In the genomic region with DNA sequence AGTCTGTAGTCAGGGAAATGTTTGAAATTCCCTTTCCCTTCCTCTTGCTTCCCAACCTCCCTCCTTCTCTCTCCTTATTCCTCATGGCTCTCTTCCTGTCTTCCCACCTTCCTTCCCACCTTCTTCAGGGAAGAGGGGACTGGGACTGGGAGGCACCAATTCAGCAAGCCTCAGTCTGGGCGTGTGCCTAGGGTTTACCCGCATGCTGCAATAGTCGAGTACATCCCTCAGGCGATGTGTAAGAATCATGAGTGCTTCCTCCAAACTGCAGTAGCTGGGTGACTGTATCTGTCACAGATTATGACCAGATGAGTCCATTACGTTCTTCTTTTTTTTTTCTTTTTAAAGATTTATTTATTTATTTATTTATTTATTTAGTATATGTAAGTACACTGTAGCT, we compare ENCODE assay signal across 16 mouse cellular contexts. TPM values are rescaled to one million over a fixed set of nuclear protein-coding genes. Genes with fewer than 3 reads are reported as not detected.
DNase-seq lines count a peak whose midpoint lies in the region; ATAC-seq and TF ChIP-seq lines count a peak whose summit lies in the region.
"Had no signal": no experiment of that assay in that cellular context is flagged by ENCODE, and none has a peak within 500 bp of the region (broad histone marks: within the 10 kb centered on the region; RNA-seq: fewer than 3 reads in every experiment).

No protein-coding gene starts in this region.

- no peaks in the 10 kb centered on the region for H3K36me3 ChIP-seq in lung, postnatal 0 days (ENCODE audit: insufficient read depth, low read length)
- H3K36me3 ChIP-seq in liver, embryonic 16.5 days (ENCODE audit: control insufficient read depth, insufficient read depth): no peaks in the 10 kb centered on the region
- no peaks in the 10 kb centered on the region for H3K36me3 ChIP-seq in kidney, embryonic 16.5 days (ENCODE audit: insufficient read depth, low read length)
- H3K36me3 ChIP-seq: embryonic facial prominence, embryonic 12.5 days; limb, embryonic 13.5 days had no signal

- H3K4me1 ChIP-seq in lung, postnatal 0 days (ENCODE audit: insufficient read depth, low read depth, low read length): peaks cover 7% of the 10 kb centered on the region; the same call in 1 of the 2 replicates
- peaks cover 3% of the 10 kb centered on the region; the same call in 1 of the 2 replicates for H3K4me1 ChIP-seq in lung, adult 2 months (ENCODE audit: control insufficient read depth, insufficient read depth, low read length)
- peaks cover 13% of the 10 kb centered on the region; the same call in 1 of the 2 replicates for H3K4me1 ChIP-seq in bone marrow, adult 2 months (ENCODE audit: control insufficient read depth, insufficient read depth, low read length)
- peaks cover 56% of the 10 kb centered on the region for H3K4me1 ChIP-seq in liver, embryonic 16.5 days (ENCODE audit: control insufficient read depth, low read depth, low read length)
- peaks cover 53% of the 10 kb centered on the region for H3K4me1 ChIP-seq in kidney, embryonic 16.5 days (ENCODE audit: insufficient read depth, low read length)

- no peaks in the 10 kb centered on the region for H3K27me3 ChIP-seq in lung, postnatal 0 days (replicated peaks; ENCODE audit: insufficient read depth, low read length)
- H3K27me3 ChIP-seq in liver, embryonic 16.5 days (ENCODE audit: control insufficient read depth, insufficient read depth, low read depth, low read length): no peaks in the 10 kb centered on the region
- no peaks in the 10 kb centered on the region for H3K27me3 ChIP-seq in kidney, embryonic 16.5 days (ENCODE audit: insufficient read depth, low read length)
- H3K27me3 ChIP-seq: embryonic facial prominence, embryonic 12.5 days had no signal

- 66% methylated on average over 5 of the region's 5 CpGs for WGBS in lung, postnatal 0 days
- 67% methylated on average over 5 of the region's 5 CpGs for WGBS in lung, adult 2 months
- WGBS in bone marrow, adult 2 months: 22% methylated on average over 5 of the region's 5 CpGs
- WGBS in liver, embryonic 16.5 days (ENCODE audit: insufficient replicate concordance): 50% methylated on average over 5 of the region's 5 CpGs
- 88% methylated on average over 5 of the region's 5 CpGs for WGBS in kidney, embryonic 16.5 days

- TF ChIP-seq EP300 in lung, postnatal 0 days (IDR thresholded peaks at IDR 0.05): no peak

- no peak for TF ChIP-seq POLR2A in lung, adult 2 months (IDR thresholded peaks at IDR 0.05; ENCODE audit: borderline replicate concordance, extremely low read depth, low read depth, low read length)
- TF ChIP-seq POLR2A in bone marrow, adult 2 months (IDR thresholded peaks at IDR 0.05; ENCODE audit: borderline replicate concordance, control insufficient read depth, low read depth, low read length): no peak

- H3K9me3 ChIP-seq in lung, postnatal 0 days (ENCODE audit: low read length): no peaks in the 10 kb centered on the region
- no peaks in the 10 kb centered on the region for H3K9me3 ChIP-seq in liver, embryonic 16.5 days (replicated peaks; ENCODE audit: control insufficient read depth, low read length)
- H3K9me3 ChIP-seq in kidney, embryonic 16.5 days (ENCODE audit: low read length): no peaks in the 10 kb centered on the region
- H3K9me3 ChIP-seq: embryonic facial prominence, embryonic 12.5 days; limb, embryonic 13.5 days had no signal

- ATAC-seq in lung, postnatal 0 days: no peak
- ATAC-seq in liver, embryonic 16.5 days (ENCODE audit: low read depth): no peak
- ATAC-seq in neutrophil, adult 5-6 weeks (ENCODE audit: extremely low read depth, insufficient number of reproducible peaks, low FRiP score, poor library complexity, severe bottlenecking): 0 out of 2 replicates have a peak, but pooled peaks have one; percentile 13
- no peak for ATAC-seq in kidney, embryonic 16.5 days (ENCODE audit: low FRiP score, low TSS enrichment)
- ATAC-seq: hindbrain, embryonic 16.5 days had no signal

- H3K4me2 ChIP-seq in lung, postnatal 0 days (replicated peaks; ENCODE audit: low read depth, low read length): no peak overlapping the region
- H3K4me2 ChIP-seq in liver, embryonic 16.5 days (ENCODE audit: low read depth, low read length): peak overlapping the region; percentile 58
- H3K4me2 ChIP-seq in kidney, embryonic 16.5 days (replicated peaks; ENCODE audit: low read depth, low read length): no peak overlapping the region
- H3K4me2 ChIP-seq: embryonic facial prominence, embryonic 12.5 days had no signal

- H3K9ac ChIP-seq in lung, postnatal 0 days (replicated peaks; ENCODE audit: low read depth): no peak overlapping the region
- no peak overlapping the region for H3K9ac ChIP-seq in liver, embryonic 16.5 days (ENCODE audit: low read depth, low read length)
- no peak overlapping the region for H3K9ac ChIP-seq in kidney, embryonic 16.5 days (replicated peaks; ENCODE audit: low read length)
- H3K9ac ChIP-seq: embryonic facial prominence, embryonic 12.5 days; limb, embryonic 13.5 days had no signal

- H3K27ac ChIP-seq in lung, postnatal 0 days (ENCODE audit: low read length): no peak overlapping the region
- peak overlapping the region; percentile 74; the same call in 1 of the 2 replicates for H3K27ac ChIP-seq in bone marrow, adult 2 months (ENCODE audit: control insufficient read depth, insufficient read depth, low read depth, low read length, poor library complexity)
- H3K27ac ChIP-seq in liver, embryonic 16.5 days (ENCODE audit: low read length): peak overlapping the region; percentile 17; the same call in 1 of the 2 replicates
- H3K27ac ChIP-seq in kidney, embryonic 16.5 days (ENCODE audit: low read length): no peak overlapping the region
- H3K27ac ChIP-seq: embryonic facial prominence, embryonic 12.5 days; limb, embryonic 13.5 days had no signal

- TF ChIP-seq CTCF in lung, postnatal 0 days (IDR thresholded peaks at IDR 0.05): no peak
- no peak for TF ChIP-seq CTCF in lung, adult 2 months (IDR thresholded peaks at IDR 0.05; ENCODE audit: insufficient read depth, low read length)
- TF ChIP-seq CTCF in bone marrow, adult 2 months (IDR thresholded peaks at IDR 0.05; ENCODE audit: control insufficient read depth, insufficient read depth, low read length): no peak

- peak; percentile 39 for DNase-seq in lung, postnatal 0 days (ENCODE audit: low spot score)
- no peak for DNase-seq in lung, adult 2 months
- no peak for DNase-seq in kidney, adult 18-20 months
- DNase-seq: cerebellum, adult 2 months; gastrocnemius, postnatal 14 days; heart, postnatal 36 days; kidney, adult 8-10 months; right cerebral cortex, postnatal 14 days had no signal

- H3K4me3 ChIP-seq in lung, postnatal 0 days (ENCODE audit: low read depth, low read length): no peak overlapping the region
- H3K4me3 ChIP-seq in lung, adult 2 months (replicated peaks; ENCODE audit: extremely low read depth, low read depth, low read length): no peak overlapping the region
- H3K4me3 ChIP-seq in bone marrow, adult 2 months (replicated peaks; ENCODE audit: control insufficient read depth, low read depth, low read length): no peak overlapping the region
- H3K4me3 ChIP-seq in liver, embryonic 16.5 days (ENCODE audit: low read depth, low read length): no peak overlapping the region
- H3K4me3 ChIP-seq in kidney, embryonic 16.5 days (ENCODE audit: low read length): no peak overlapping the region
- H3K4me3 ChIP-seq: embryonic facial prominence, embryonic 12.5 days; limb, embryonic 13.5 days; myocyte had no signal

RNA-seq across cellular contexts. Expression of a gene that starts 32.8 kb away (rescaled TPM):
- 87.9 and 88.7 TPM in 2 replicates for polyA plus RNA-seq in lung, postnatal 0 days (2015; fragmentation: Nextera tagmentation; extraction: Ambion mirVana)
- 25.9 TPM in 2 replicates for polyA plus RNA-seq in lung, adult 2 months (2012; rRNA removed)
- polyA plus RNA-seq in bone marrow, adult 2 months (2011; ENCODE audit: insufficient read depth, insufficient read length, low replicate concordance, missing spikeins): 28.6 and 45.3 TPM in 2 replicates
- polyA plus RNA-seq in liver, embryonic 16.5 days (2015; fragmentation: Nextera tagmentation; extraction: Ambion mirVana): 54.8 and 56.0 TPM in 2 replicates
- total RNA-seq in neutrophil, adult 5-6 weeks (2017): 35.7 and 42.1 TPM in 2 replicates
- polyA plus RNA-seq in kidney, embryonic 16.5 days (2015; fragmentation: Nextera tagmentation; extraction: Ambion mirVana): 138 and 147 TPM in 2 replicates

RNA-seq across cellular contexts. Expression of a gene that starts 45.3 kb away (rescaled TPM):
- polyA plus RNA-seq in lung, postnatal 0 days (2015; fragmentation: Nextera tagmentation; extraction: Ambion mirVana): 7.1 and 8.5 TPM in 2 replicates
- 26.8 and 68.2 TPM in 2 replicates for polyA plus RNA-seq in lung, adult 2 months (2012; rRNA removed)
- polyA plus RNA-seq in bone marrow, adult 2 months (2011; ENCODE audit: insufficient read depth, insufficient read length, low replicate concordance, missing spikeins): 7.5 and 12.7 TPM in 2 replicates
- polyA plus RNA-seq in liver, embryonic 16.5 days (2015; fragmentation: Nextera tagmentation; extraction: Ambion mirVana): 10.4 and 14.2 TPM in 2 replicates
- total RNA-seq in neutrophil, adult 5-6 weeks (2017): 16.8 and 18.7 TPM in 2 replicates
- polyA plus RNA-seq in kidney, embryonic 16.5 days (2015; fragmentation: Nextera tagmentation; extraction: Ambion mirVana): 27.5 and 28.1 TPM in 2 replicates

Comparison
In these comparisons a context has a peak if more than half of its experiments do, and no peak if none do; other contexts are left out.
1. H3K27ac ChIP-seq: peak in bone marrow, adult 2 months (single experiment) and liver, embryonic 16.5 days (single experiment); none in lung, postnatal 0 days (single experiment) and kidney, embryonic 16.5 days (single experiment).